Mouse (Mus musculus): Measurements from ENCODE around the gene Gm44973.
A peak's percentile ranks its signal among the peaks of the same experiment; 100 is the strongest.
"Not testable (repeated sequence)": the region's sequence is repeated elsewhere in the genome, so short reads cannot be mapped to it uniquely, and the experiment has no call there.

The Gm44973 gene

GRCm38 (mm10) chr7:5052931-5053343, 37.6 kb downstream of the Gm44973 start:
- DNase-seq = no peak

GRCm38 (mm10) chr7:5053456-5054179, 38.3 kb downstream of the Gm44973 start:
- no peak for DNase-seq

GRCm38 (mm10) chr7:5056651-5057263, 41.5 kb downstream of the Gm44973 start:
- DNase-seq = peak; percentile 84

- no peak for DNase-seq
Observed at GRCm38 (mm10) chr7:5057381-5057780, 42.1 kb downstream of the Gm44973 start.

- peak; percentile 24 for DNase-seq
Observed at GRCm38 (mm10) chr7:5057804-5058203, 42.5 kb downstream of the Gm44973 start.

GRCm38 (mm10) chr7:5058631-5059030, 43.3 kb downstream of the Gm44973 start:
- no peak for DNase-seq

- no peak for DNase-seq
Observed at GRCm38 (mm10) chr7:5059421-5059820, 44.1 kb downstream of the Gm44973 start.

GRCm38 (mm10) chr7:5060239-5060731, 45.0 kb downstream of the Gm44973 start:
- DNase-seq = peak; percentile 74

- DNase-seq = peak; percentile 100
Observed at GRCm38 (mm10) chr7:5060944-5061773, 45.9 kb downstream of the Gm44973 start.

- peak; percentile 97 for DNase-seq
Observed at GRCm38 (mm10) chr7:5061774-5062359, 46.6 kb downstream of the Gm44973 start, which contains the start of gene U2af2. Gene U2af2, plus strand, starts transcription at chr7:5062143.

GRCm38 (mm10) chr7:5062360-5063001, 47.2 kb downstream of the Gm44973 start:
- DNase-seq = peak; percentile 61

GRCm38 (mm10) chr7:5064886-5065285, 49.6 kb downstream of the Gm44973 start:
- no peak for DNase-seq

- no peak for DNase-seq
Observed at GRCm38 (mm10) chr7:5073586-5073985, 58.3 kb downstream of the Gm44973 start.

- no peak for DNase-seq
Observed at GRCm38 (mm10) chr7:5074984-5075383, 59.7 kb downstream of the Gm44973 start.

GRCm38 (mm10) chr7:5076931-5077330, 61.6 kb downstream of the Gm44973 start:
- DNase-seq = no peak

- DNase-seq = not testable (repeated sequence)
Observed at GRCm38 (mm10) chr7:5079365-5080009, 64.2 kb downstream of the Gm44973 start.

GRCm38 (mm10) chr7:5080010-5080751, 64.9 kb downstream of the Gm44973 start, which contains the start of gene Epn1:
Gene Epn1, plus strand, starts transcription at chr7:5080235.
- peak; percentile 97 for DNase-seq

- DNase-seq = no peak
Observed at GRCm38 (mm10) chr7:5080815-5081214, 65.5 kb downstream of the Gm44973 start.

GRCm38 (mm10) chr7:5081241-5081640, 65.9 kb downstream of the Gm44973 start:
- DNase-seq = no peak

- no peak for DNase-seq
Observed at GRCm38 (mm10) chr7:5081939-5082338, 66.6 kb downstream of the Gm44973 start.

All from right cerebral cortex, postnatal 4 days (tissue).